Mouse (Mus musculus) T-cell, adult 2 months (primary cell): ENCODE results near the gene Dapp1.
A peak's percentile ranks its signal among the peaks of the same experiment; 100 is the strongest.
"Not testable (repeated sequence)": the region's sequence is repeated elsewhere in the genome, so short reads cannot be mapped to it uniquely, and the experiment has no call there.

Experiments
- DNase-seq: peaks from one replicate; pipeline ENCODE4 v3.0.0; 2022; ENCODE audit warnings: low spot score

Gene Dapp1

DNA sequence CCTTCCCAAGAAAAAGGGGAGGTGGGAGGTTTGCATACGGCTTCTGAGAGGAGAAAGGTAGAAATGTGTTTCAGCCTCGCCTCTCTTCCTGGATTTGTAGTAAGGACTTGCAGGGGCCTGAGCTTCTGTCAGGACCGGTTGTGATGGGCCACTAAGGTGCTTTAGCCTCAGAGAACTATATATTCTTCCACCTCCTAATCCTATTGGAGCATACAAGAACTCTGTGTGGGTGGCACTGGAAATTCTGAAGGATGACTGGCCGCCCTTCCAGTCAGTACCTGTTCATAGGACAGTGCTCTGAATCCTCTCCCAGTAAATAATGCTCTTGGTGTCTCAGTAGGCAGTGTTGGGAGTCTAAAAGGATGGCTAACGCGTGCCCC is 62.4 kb downstream of the Dapp1 start:
- DNase-seq, result no peak

DNA sequence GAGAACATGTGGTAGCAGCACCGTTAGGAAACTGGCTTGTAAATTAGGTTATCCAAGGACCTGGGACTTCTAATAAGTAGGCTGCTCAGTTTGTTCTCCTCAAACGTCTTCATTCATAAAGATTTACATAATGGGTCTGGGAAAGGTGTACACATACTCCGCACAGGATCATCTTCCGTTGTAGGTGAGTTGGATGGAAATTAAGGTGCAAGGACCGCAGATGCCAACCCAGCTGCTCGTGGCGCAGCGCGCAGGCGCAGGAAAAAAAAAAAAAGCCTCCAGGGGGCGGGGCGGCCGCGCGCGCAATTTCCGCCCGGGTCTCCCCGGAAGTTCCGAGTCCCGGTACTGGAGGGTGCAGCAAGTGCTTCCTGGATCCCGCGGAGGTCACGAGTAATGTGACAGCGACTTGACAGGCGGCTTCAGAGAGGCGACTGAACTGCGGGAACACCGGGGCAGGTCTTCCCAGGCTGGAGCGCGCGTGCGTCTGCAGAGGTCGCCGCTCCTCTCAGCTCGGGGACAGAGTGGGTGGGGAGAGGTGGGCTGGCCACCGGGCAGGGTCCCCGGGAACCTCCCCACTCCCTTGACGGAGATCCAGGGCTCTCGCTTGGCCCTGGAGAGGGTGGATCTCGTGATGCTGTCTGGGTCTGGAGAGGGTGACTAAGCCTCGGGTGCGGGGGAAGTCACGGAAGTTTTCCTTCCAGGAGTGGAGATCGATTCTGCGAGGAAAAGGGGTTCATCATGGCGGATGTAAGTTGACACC is 63.0 kb downstream of the Dapp1 start, which contains the start of gene Lamtor3:
Gene Lamtor3 (plus strand): TSS at position 335 of the 760 bp plus-strand sequence.
- DNase-seq, result peak; percentile 90

DNA sequence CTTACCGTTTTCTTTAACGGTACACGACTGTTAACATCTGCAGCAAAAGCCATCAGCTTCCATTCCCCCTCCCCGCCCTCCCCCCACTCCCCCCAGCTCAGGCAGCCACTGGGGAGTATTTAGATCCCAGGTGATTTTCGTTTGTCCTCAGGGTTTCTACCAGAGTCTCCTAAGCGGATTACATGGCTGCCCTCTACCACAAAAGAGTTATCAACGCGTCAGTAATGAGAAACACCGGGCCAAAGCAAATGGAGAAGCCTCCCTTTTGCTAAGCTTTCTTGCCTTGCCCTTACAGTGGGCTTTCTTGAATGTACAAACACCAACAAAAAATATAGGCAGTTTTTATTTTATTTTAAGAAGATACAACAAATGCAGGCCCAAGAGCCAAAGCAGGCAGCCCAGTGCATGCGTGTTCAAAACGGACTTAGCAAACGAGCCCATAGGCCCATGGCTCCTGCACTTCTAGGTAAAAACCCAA is 63.6 kb downstream of the Dapp1 start:
- DNase-seq, result no peak

DNA sequence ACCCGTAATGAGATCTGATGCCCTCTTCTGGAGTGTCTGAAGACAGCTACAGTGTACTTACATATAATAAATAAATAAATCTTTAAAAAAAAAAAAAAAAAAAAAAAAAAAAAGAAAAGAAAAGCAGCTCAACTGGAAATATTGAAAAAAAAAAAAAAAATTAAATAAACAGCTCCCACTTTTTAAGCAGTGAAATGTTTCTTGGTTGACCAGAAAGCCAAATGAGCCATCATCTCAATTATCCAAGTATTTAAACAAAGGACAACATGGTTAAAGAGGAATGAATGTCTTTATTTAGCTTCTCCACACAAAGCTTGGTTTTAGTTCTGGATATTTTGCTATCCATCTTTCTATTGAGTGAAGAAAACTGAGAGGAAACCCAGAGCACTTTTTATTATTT is 66.8 kb downstream of the Dapp1 start:
- not testable (repeated sequence) for DNase-seq

DNA sequence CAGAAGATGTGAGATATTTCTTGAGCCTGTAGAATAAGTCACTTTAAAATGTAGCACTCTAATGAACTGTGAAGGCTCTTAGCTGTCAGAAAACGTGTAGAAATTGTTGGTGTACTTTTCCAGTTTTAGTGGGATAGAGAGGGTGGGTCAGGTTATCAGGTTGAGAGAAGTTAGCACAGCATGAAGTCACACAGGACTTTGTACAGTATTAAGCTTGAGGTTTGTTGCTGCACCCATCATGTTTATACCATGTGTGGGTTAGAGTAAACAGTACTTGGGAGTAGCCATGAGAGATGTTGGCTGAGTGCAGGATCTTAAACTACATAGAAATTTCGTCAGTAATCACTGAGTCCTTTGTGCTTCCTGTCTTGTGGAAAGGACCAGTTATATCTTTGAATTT is 68.3 kb downstream of the Dapp1 start:
- DNase-seq, result no peak

DNA sequence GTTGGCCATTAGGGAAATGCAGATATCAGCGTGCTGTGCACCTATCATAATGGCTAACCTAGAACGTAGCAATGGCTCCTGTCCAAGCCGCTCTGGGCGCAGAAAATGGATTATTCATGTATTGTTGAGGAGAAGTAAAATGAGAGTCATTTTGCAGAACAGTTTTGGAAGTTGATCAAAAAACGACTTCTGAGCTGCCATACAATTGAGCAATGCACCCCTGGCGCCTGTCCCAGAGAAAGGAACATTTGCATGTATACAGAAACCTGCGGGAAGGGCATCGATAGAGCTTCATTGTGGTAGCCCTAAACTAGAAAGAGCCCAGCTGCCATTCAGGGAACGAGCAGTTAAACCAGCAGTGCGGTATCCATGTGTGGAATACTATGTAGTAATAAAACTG is 81.2 kb downstream of the Dapp1 start:
- DNase-seq, result no peak

DNA sequence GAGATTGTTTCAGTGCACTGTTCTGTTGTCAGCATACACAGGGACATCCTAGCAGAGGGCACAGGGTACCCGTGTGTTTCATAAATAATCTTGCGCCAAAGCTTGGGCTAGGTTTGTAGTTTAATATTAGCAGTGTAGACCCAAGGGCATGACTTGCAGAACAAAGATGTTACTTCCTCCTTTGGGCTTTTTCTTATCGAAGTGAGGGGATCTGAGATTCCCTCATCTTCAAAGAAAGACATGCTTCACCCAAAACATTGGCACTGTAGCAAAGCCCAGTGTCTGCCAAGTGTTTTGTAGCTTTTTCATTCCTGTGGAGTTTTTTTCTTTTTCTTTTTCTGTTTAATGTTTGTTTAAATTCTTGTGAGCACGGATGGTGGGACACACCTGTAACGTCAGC is 83.7 kb downstream of the Dapp1 start:
- no peak for DNase-seq

DNA sequence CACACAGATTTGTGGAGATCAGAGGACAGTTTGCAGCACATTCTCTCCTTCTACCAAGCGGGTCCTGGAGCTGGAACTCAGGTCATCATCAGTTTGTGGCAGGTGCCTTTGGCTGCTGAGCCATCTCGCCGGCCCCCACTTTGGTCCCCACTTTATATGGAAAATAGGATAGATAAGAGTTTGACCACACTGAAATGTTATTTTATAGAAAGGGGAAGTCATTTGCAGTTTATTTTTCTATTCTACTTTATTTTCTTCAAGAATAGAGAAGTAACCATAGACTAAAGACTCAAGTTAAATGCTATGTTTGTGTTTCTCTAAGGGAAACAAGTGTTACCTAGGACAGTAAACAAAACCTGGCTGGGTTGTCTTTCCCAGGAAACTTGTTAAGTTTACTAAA is 84.5 kb downstream of the Dapp1 start:
- no peak for DNase-seq

DNA sequence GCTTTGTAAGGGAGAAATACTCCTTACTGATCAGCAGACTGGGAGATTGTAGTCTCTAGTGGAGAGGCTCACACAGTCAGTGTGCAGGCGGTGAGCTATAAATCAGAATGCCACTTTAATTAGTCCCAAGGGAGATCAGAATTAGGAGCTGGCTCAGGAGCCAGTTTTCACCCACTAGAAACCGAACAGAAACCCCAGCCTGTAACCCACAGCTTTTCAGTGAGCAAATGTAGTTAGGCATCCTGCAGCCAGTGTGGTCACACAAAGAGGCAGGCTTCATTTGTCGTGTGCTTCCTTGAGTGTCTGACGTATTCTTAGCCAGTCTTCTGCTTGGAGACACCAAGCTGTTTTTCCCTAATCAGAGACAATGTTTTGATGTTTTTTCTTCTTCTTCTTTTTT is 85.0 kb downstream of the Dapp1 start:
- DNase-seq, result no peak

DNA sequence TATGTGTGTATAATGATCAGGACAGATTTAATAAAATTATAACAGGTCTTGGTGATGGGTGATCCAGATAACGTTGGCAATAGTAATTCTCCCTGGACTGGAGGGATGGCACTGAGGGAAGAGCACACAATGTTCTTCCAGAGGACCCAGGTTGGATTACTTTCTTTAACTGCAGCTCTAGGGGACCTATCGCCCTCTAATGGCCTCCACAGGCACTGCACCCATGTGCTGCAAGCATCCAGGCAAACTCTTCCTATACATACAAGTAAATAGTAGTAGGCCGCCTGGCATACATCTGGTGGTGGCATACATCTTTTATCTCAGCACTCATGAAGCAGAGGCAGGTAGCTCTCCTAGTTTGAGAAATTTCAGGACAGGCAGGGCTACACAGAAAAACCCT is 86.1 kb downstream of the Dapp1 start:
- DNase-seq, result peak; percentile 27

DNA sequence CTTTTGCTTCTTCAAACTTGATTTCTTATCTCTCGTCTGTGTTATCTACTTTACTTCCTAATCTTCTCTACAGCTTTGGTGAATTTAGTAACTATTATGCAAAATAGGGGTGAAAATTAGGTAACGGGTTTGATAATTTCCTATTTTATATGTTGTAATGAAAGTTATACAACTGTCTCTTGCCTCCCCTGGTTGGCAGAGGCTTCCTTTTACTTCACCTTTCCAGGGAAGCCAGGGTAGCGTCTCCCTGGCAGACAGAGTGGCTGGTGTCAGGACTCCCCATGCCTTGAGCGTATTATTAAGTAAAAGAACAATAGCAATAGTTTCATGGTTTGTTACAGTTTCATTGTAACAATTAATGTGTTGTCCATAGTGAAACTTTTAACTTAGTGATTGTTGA is 87.6 kb downstream of the Dapp1 start:
- no peak for DNase-seq

DNA sequence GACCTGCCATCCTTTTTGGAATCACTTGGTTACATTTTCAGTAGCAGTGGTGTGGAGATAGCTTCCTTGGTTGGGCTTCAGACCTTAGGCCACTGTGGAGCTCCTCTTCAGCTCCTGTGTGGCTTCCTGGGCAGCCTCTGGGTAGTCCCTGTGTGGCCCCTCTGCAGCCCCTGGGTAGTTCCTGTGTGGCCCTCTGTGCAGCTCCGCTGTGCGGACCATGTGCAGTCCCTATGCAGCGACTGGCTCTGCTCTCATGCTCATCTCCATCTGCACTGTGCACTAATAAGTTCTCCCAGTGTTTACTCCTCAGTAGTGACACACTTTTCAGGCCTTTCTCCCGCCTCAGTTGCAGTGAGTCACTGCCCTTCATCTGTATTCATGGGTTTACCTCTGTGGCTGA is 89.2 kb downstream of the Dapp1 start:
- no peak for DNase-seq

DNA sequence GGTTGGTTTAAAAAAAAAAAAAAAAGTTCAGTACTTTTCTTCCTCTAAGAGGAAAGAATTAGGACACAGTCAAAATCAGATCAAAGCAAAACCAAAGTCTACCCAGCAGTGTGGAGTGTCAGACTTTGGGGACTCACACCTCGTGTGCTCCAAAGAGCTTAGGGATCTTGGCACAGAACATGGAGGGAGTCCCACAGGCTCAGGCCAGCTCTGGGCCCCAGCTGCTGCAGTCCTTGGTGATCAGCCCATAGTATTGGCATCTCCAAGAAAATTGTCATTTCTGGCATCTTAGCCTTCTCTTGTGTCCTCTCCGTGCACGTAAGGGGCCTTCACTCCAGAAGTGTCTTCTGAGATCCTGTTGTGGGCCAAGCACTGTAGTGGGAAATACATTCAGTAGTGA is 90.3 kb downstream of the Dapp1 start:
- DNase-seq, result no peak

DNA sequence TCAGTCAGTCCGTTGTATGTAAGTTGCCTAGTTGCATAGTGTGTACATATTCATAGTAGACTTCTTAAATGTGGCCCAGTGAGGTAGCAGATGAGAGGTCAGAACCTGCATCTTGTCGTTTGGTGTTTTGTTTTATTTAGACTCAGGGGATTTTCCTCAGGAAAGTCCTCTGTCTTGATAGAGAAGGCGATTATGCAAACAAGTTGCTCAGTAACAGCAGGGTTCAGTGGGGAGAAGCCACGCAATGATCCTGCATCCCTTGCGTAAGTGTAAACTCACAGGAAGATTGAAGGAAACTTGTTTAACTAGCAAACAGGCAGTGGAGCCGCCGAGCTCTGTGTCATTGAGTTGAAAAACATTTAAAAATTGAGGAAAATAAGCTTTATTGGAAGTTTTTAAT is 93.4 kb downstream of the Dapp1 start:
- DNase-seq, result no peak

DNA sequence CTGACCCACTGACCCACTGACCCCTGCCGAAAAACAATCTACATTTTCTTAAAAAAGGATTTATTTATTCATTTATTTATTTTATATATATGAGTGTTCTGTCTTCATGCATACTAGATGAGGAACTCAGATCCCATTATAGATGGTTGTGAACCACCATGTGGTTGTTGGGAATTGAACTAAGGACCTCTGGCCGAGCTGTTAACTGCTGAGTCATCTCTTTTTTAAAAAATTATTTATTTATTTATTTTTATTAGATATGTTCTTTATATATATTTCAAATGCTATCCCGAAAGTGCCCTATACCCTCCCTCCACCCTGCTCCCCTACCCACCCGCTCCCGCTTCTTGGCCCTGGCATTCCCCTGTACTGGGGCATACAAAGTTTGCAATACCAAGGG is 100.3 kb downstream of the Dapp1 start:
- no peak for DNase-seq
